Mouse (Mus musculus) heart, embryonic 14.5 days (tissue): ENCODE results near the gene Hamp2. TPM values are rescaled to one million over a fixed set of nuclear protein-coding genes. Genes with fewer than 3 reads are reported as not detected.

Experiments used
- ATAC-seq: fragments of 200-750 bp; cut with Nextera tagmentation; 2 replicates; pipeline ENCODE4 v1.8.0; 2017; ENCODE audit warnings: low read depth, moderate TSS enrichment; ENCODE audit not compliant: insufficient number of reproducible peaks, insufficient read depth, low FRiP score
- H3K27ac ChIP-seq, 2 experiments: fragments of 200-500 bp in 1 of 2; fragments of 300-500 bp in 1 of 2; sonication (generic) in 1 of 2; replicated peaks in 1 of 2; 2 replicates each; pipeline ENCODE4 v1.5.1; 2012 to 2014; ENCODE audit warnings: low read depth in 2 of 2, low read length in 2 of 2, control low read depth in 1 of 2, mild to moderate bottlenecking in 1 of 2, mixed read lengths in 1 of 2; ENCODE audit not compliant: control insufficient read depth in 1 of 2, insufficient read depth in 1 of 2
- H3K27me3 ChIP-seq: fragments of 300-500 bp; sonication (generic); 2 replicates; pipeline ENCODE4 v1.6.1; 2014; ENCODE audit warnings: mild to moderate bottlenecking, low read length, control low read depth; ENCODE audit not compliant: control insufficient read depth, insufficient read depth
- H3K36me3 ChIP-seq: fragments of 300-500 bp; sonication (generic); 2 replicates; pipeline ENCODE4 v1.6.1; 2014; ENCODE audit warnings: mild to moderate bottlenecking, control low read depth, low read length, mixed read lengths; ENCODE audit not compliant: control insufficient read depth, insufficient read depth
- H3K4me1 ChIP-seq, 2 experiments: fragments of 200-500 bp in 1 of 2; fragments of 300-500 bp in 1 of 2; sonication (generic) in 1 of 2; 2 replicates each; pipeline ENCODE4 v1.6.1; 2012 to 2014; ENCODE audit warnings: low read length in 2 of 2, control low read depth in 1 of 2, mixed read lengths in 1 of 2; ENCODE audit not compliant: control insufficient read depth in 2 of 2, insufficient read depth in 2 of 2
- H3K4me2 ChIP-seq: fragments of 300-500 bp; sonication (generic); 2 replicates; pipeline ENCODE4 v1.6.1; 2014; ENCODE audit warnings: mild to moderate bottlenecking, low read length
- H3K4me3 ChIP-seq, 2 experiments: fragments of 200-500 bp in 1 of 2; fragments of 300-500 bp in 1 of 2; sonication (generic) in 1 of 2; 2 replicates each; pipeline ENCODE4 v1.5.1; 2012 to 2014; ENCODE audit warnings: low read length in 2 of 2, mild to moderate bottlenecking in 2 of 2, control low read depth in 1 of 2, low read depth in 1 of 2, moderate library complexity in 1 of 2; ENCODE audit not compliant: control insufficient read depth in 1 of 2, insufficient read depth in 1 of 2
- H3K9ac ChIP-seq: fragments of 300-500 bp; sonication (generic); 2 replicates; pipeline ENCODE4 v1.6.1; 2014; ENCODE audit warnings: mild to moderate bottlenecking, low read length
- H3K9me3 ChIP-seq: fragments of 300-500 bp; sonication (generic); 2 replicates; pipeline ENCODE4 v1.6.1; 2016; ENCODE audit warnings: low read length, control low read depth; ENCODE audit not compliant: control insufficient read depth
- WGBS: fragments of 180-500 bp; shearing (Covaris S2); extraction: QIAGEN DNeasy Blood & Tissue Kit; methylation state at CpG from one replicate; pipeline ENCODE4 v1.1.7; 2014; 5-methylcytosine and 5-hydroxymethylcytosine counted together
- polyA plus RNA-seq: library from polyadenylated mRNA; unstranded; fragments of >200 nt; fragmentation: Nextera tagmentation; extraction: Ambion mirVana; gene quantifications from 2 replicates; pipeline ENCODE4 v1.2.1, GENCODE M21; 2014

Gene Hamp2
- polyA plus RNA-seq, 1 experiment from 2014 or later, result not detected

DNA sequence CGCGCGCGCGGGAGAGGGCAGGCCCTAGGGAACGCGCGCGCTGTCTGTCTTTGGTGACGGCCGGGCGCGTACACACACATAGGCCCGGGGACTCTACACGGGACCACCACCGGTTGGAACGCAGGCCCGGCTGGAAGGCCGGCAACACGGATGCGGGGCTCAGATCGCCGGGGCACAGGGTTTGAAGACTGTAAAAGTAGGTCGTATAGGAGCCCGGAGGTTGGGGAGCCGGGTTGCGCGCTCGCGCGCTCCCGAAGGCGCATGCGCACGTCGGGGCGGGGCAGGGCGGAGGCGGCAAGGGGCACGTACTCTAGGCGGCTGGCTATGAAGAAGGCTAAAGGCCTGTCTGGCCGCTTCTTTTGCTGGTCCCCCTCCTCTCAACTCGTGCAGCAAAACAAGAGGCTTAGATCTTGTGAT, 32.9 kb upstream of the Hamp2 start:
- Histone ChIP-seq H3K27me3 (no peaks in the 10 kb centered on the region), H3K4me1 (peaks cover 11 to 19% of the 10 kb centered on the region in 2 experiments), H3K9me3 (no peaks in the 10 kb centered on the region), H3K9ac (peak overlapping the region; percentile 99), H3K36me3 (peaks cover 48% of the 10 kb centered on the region), H3K4me3 (peak overlapping the region; percentile 85 to 89), H3K27ac (peak overlapping the region; percentile 99), H3K4me2 (peak overlapping the region; percentile 74)
- peak; percentile 55 for ATAC-seq
- WGBS, result under 1% methylated on average over 40 of the region's 43 CpGs

GRCm38 (mm10) chr7:30956756-30957366, 32.4 kb upstream of the Hamp2 start, which contains the start of gene Usf2:
Gene Usf2 (minus strand): TSS chr7:30956803.
- peaks cover 53% of the 10 kb centered on the region for H3K36me3 ChIP-seq

DNA sequence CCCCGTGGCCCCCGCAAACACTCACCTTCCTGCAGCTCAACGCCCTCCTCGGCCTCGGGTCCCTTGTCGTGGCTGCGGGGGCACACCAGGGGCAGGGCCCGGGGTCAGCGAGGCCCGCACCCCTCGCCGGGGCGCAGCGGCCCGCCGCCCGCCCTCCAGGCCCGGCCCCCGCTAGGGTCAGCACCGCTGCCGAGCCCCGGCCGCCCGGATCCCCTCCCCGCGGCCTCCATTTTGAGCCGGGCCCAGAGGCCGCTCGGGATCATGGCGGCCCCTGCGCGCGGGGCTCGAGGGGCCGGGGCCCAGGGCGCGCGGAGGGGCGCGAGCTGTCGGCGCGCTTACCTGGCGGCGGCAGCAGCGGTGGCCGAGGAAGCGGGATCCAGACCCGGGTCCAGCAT, 31.9 kb upstream of the Hamp2 start:
- ATAC-seq, result peak; percentile 33
- Histone ChIP-seq H3K9me3 (no peaks in the 10 kb centered on the region), H3K9ac (peak overlapping the region; percentile 99), H3K4me3 (peak overlapping the region; percentile 85 to 89), H3K27me3 (no peaks in the 10 kb centered on the region), H3K4me1 (peaks cover 11 to 19% of the 10 kb centered on the region in 2 experiments), H3K4me2 (peak overlapping the region; percentile 74), H3K36me3 (peaks cover 58% of the 10 kb centered on the region), H3K27ac (peak overlapping the region; percentile 73 to 99)
- WGBS, result 1% methylated on average over 19 of the region's 49 CpGs

More at GRCm38 (mm10) chr7:30956756-30957366, 32.4 kb upstream of the Hamp2 start, which contains the start of gene Usf2:
- no peaks in the 10 kb centered on the region for H3K9me3 ChIP-seq
- ATAC-seq, result peak; percentile 52; the same call in 1 of the 2 replicates
- peak within 1 kb of the TSS; percentile 99 for H3K27ac ChIP-seq
- 0% methylated on average over 15 of the region's 82 CpGs for WGBS
- H3K27me3 ChIP-seq, result no peaks in the 10 kb centered on the region
- peak within 1 kb of the TSS; percentile 74 for H3K4me2 ChIP-seq
- H3K4me3 ChIP-seq, result peak within 1 kb of the TSS; percentile 85 to 89
- H3K9ac ChIP-seq, result peak within 1 kb of the TSS; percentile 99
- peaks cover 11 to 19% of the 10 kb centered on the region in 2 experiments for H3K4me1 ChIP-seq

DNA sequence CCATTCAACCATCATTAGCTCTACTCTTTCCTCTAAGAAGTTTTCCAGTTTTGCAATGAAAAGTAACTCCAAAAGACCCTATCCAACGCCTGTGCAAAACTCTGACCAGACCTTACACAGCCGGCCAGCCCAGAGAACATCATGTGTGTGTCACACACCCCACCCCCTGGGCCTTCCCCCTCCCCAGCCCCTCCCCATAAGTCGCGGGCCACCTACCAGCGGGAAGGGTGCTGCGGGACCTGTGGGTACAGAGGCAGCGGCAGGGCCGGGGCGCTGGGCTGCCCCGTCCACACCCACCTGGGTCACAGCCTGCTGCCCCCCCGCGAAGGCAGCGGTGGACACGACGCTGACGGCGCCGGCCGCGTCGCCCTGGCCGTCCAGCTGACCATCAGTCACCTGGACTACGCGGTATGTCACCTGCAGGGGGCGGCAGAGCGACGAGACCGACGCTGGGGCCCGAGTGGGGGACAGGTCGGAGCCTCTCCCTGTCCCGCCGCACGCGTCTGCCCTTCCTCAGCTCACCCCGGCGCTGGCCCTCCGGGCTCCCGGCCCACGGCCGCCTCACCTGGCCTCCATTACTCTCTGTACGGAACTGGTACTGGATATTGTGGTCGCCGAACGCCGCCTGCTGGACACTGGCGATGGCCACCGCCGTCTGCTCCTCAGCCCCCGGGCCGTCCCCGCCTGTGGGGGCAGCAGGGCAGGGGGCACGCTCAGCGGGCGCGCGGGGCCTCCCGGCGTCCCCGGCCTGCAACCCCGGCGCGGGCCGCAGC, 31.3 kb upstream of the Hamp2 start:
- Histone ChIP-seq H3K27me3 (no peaks in the 10 kb centered on the region), H3K4me2 (peak overlapping the region; percentile 74), H3K9me3 (no peaks in the 10 kb centered on the region), H3K9ac (peak overlapping the region; percentile 99), H3K4me1 (peaks cover 11 to 19% of the 10 kb centered on the region in 2 experiments), H3K4me3 (peak overlapping the region; percentile 85 to 89), H3K27ac (peak overlapping the region; percentile 73 to 99), H3K36me3 (peaks cover 64% of the 10 kb centered on the region)
- under 1% methylated on average over 53 of the region's 64 CpGs for WGBS
- peak; percentile 75 for ATAC-seq

- no peaks in the 10 kb centered on the region for H3K9me3 ChIP-seq
- 92% methylated on average over 12 of the region's 12 CpGs for WGBS
- peak overlapping the region; percentile 99; the same call in 1 of the 2 replicates for H3K9ac ChIP-seq
- H3K27ac ChIP-seq, result no peak overlapping the region
- no peak for ATAC-seq
- no peaks in the 10 kb centered on the region for H3K27me3 ChIP-seq
- peak overlapping the region; percentile 74 for H3K4me2 ChIP-seq
- peaks cover 71% of the 10 kb centered on the region for H3K36me3 ChIP-seq
- H3K4me1 ChIP-seq, result peaks cover 11 to 19% of the 10 kb centered on the region in 2 experiments
- H3K4me3 ChIP-seq, result peak overlapping the region in 1 of 2 experiments; percentile 85; a peak in 3 of 4 replicates
Observed at GRCm38 (mm10) chr7:30954971-30955520, 30.6 kb upstream of the Hamp2 start.

GRCm38 (mm10) chr7:30954036-30954435, 29.6 kb upstream of the Hamp2 start:
- H3K27me3 ChIP-seq, result no peaks in the 10 kb centered on the region
- H3K4me2 ChIP-seq, result no peak overlapping the region
- peaks cover 11 to 19% of the 10 kb centered on the region in 2 experiments for H3K4me1 ChIP-seq
- no peak overlapping the region for H3K9ac ChIP-seq
- ATAC-seq, result no peak
- 67% methylated on average over 3 of the region's 3 CpGs for WGBS
- peaks cover 73% of the 10 kb centered on the region for H3K36me3 ChIP-seq
- H3K9me3 ChIP-seq, result no peaks in the 10 kb centered on the region
- H3K4me3 ChIP-seq, result no peak overlapping the region
- no peak overlapping the region for H3K27ac ChIP-seq

DNA sequence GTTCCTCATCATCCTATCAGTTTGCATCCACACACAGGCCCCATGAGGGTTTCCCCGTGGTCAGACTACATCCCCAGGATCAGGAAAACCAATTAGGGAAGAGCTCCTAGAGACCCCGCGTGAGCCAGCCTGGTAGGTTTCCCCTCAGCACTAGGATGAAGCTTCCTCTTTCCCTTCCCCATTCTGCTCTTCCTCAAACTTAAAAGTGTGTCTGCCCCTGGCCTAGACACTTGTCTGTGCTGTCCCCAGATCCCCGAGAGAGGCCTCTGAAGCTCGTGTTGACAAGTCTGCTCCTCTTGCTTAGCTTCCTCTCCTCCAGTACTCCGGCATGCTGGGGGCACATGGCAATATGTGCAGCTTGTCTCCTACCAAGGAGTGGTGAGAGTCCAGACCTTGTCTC, 29.0 kb upstream of the Hamp2 start:
- Histone ChIP-seq H3K9ac (no peak overlapping the region), H3K27ac (no peak overlapping the region), H3K4me3 (no peak overlapping the region), H3K4me1 (peaks cover 10 to 16% of the 10 kb centered on the region in 2 experiments), H3K36me3 (peaks cover 72% of the 10 kb centered on the region), H3K4me2 (no peak overlapping the region), H3K27me3 (no peaks in the 10 kb centered on the region), H3K9me3 (no peaks in the 10 kb centered on the region)
- no peak for ATAC-seq
- WGBS, result 85% methylated on average over 6 of the region's 6 CpGs
